ENCODE assay signal across 28 mouse cellular contexts in the genomic region with DNA sequence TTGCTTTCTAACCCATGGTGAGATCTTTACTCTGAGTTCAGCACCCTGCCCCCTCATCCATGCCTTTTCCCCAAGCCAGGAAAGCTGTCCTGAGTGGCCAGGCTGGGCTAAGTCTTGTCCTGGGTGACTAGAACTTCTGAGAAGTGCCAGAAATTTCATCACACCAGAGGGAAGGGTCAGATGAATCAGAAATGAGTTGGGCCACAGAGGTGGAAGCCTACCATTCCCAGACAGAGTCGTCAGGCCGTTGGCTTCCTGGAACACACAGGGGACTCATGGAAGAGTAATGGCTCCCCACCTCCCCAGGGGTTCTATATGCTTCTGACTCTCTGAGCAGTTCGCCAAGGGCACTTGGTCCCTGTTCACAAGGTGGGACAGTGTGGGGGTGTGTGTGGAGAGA. TPM values are rescaled to one million over a fixed set of nuclear protein-coding genes. Genes with fewer than 3 reads are reported as not detected.
DNase-seq lines count a peak whose midpoint lies in the region; ATAC-seq lines count a peak whose summit lies in the region.
"Had no signal": no experiment of that assay in that cellular context is flagged by ENCODE, and none has a peak within 500 bp of the region (broad histone marks: within the 10 kb centered on the region; RNA-seq: fewer than 3 reads in every experiment).

No protein-coding gene starts in this region.

- H3K4me1 ChIP-seq in heart, embryonic 13.5 days, result peaks cover 71% of the 10 kb centered on the region
- peaks cover 56% of the 10 kb centered on the region for H3K4me1 ChIP-seq in heart, embryonic 12.5 days (replicated peaks)
- peaks cover 29% of the 10 kb centered on the region for H3K4me1 ChIP-seq in limb, embryonic 12.5 days (replicated peaks)

- 53% methylated on average over 3 of the region's 3 CpGs for WGBS in heart, embryonic 13.5 days
- WGBS in heart, embryonic 12.5 days, result 59% methylated on average over 3 of the region's 3 CpGs
- 57% methylated on average over 3 of the region's 3 CpGs for WGBS in limb, embryonic 12.5 days

- no peak overlapping the region for H3K4me2 ChIP-seq in heart, embryonic 13.5 days
- H3K4me2 ChIP-seq in heart, embryonic 12.5 days, result no peak overlapping the region
- no peak overlapping the region for H3K4me2 ChIP-seq in limb, embryonic 12.5 days
- H3K4me2 ChIP-seq: embryonic facial prominence, embryonic 13.5 days; hindbrain, embryonic 15.5 days; limb, embryonic 13.5 days; liver, embryonic 11.5 days; midbrain, embryonic 12.5 days; neural tube, embryonic 13.5 days; stomach, embryonic 15.5 days had no signal

- no peaks in the 10 kb centered on the region for H3K9me3 ChIP-seq in heart, embryonic 13.5 days
- H3K9me3 ChIP-seq in heart, embryonic 12.5 days (replicated peaks), result no peaks in the 10 kb centered on the region
- H3K9me3 ChIP-seq in limb, embryonic 12.5 days, result no peaks in the 10 kb centered on the region
- H3K9me3 ChIP-seq: embryonic facial prominence, embryonic 13.5 days; hindbrain, embryonic 15.5 days; limb, embryonic 13.5 days; megakaryocyte, embryonic 14.5 days; midbrain, embryonic 12.5 days; neural tube, embryonic 13.5 days; stomach, embryonic 15.5 days had no signal

- no peak for ATAC-seq in heart, embryonic 13.5 days (ENCODE audit: extremely low read depth, insufficient number of reproducible peaks, low FRiP score, low TSS enrichment)
- no peak for ATAC-seq in heart, embryonic 12.5 days (ENCODE audit: insufficient number of reproducible peaks, low FRiP score)
- no peak for ATAC-seq in limb, embryonic 12.5 days (ENCODE audit: insufficient number of reproducible peaks, insufficient read depth, low FRiP score, low TSS enrichment, low read depth)
- ATAC-seq: CD4-positive, CD25-positive, alpha-beta regulatory T cell, adult 4 months; forebrain, embryonic 14.5 days; inflammation-experienced regulatory T-cells, adult 6 months had no signal

- no peaks in the 10 kb centered on the region for H3K36me3 ChIP-seq in heart, embryonic 13.5 days
- no peaks in the 10 kb centered on the region for H3K36me3 ChIP-seq in heart, embryonic 12.5 days
- H3K36me3 ChIP-seq in limb, embryonic 12.5 days, result no peaks in the 10 kb centered on the region
- H3K36me3 ChIP-seq: embryonic facial prominence, embryonic 13.5 days; hindbrain, embryonic 15.5 days; limb, embryonic 13.5 days; midbrain, embryonic 12.5 days; neural tube, embryonic 13.5 days; stomach, embryonic 15.5 days had no signal

- 0 out of 2 replicates have a peak, but pooled peaks cover 13% of the 10 kb centered on the region for H3K27me3 ChIP-seq in heart, embryonic 13.5 days (replicated peaks)
- 0 out of 2 replicates have a peak, but pooled peaks cover 4% of the 10 kb centered on the region for H3K27me3 ChIP-seq in heart, embryonic 12.5 days (replicated peaks)
- H3K27me3 ChIP-seq in limb, embryonic 12.5 days, result 0 out of 2 replicates have a peak, but pooled peaks cover 4% of the 10 kb centered on the region
- H3K27me3 ChIP-seq: embryonic facial prominence, embryonic 13.5 days; limb, embryonic 13.5 days; stomach, embryonic 15.5 days had no signal

- H3K27ac ChIP-seq in heart, embryonic 13.5 days (replicated peaks), result 0 out of 2 replicates have a peak overlapping the region, but pooled peaks have one; percentile 17
- H3K27ac ChIP-seq in heart, embryonic 12.5 days (ENCODE audit: poor library complexity, severe bottlenecking), result no peak overlapping the region
- H3K27ac ChIP-seq in limb, embryonic 12.5 days, result 0 out of 2 replicates have a peak overlapping the region, but pooled peaks have one; percentile 23
- H3K27ac ChIP-seq: embryonic facial prominence, embryonic 13.5 days; hindbrain, embryonic 15.5 days; limb, embryonic 13.5 days; midbrain, embryonic 12.5 days; neural tube, embryonic 13.5 days; stomach, embryonic 15.5 days had no signal

- peak; percentile 55 for DNase-seq in adrenal gland, adult 2 months
- no peak for DNase-seq in adrenal gland, postnatal 4 days (ENCODE audit: low spot score in 2 of 2)
- peak; percentile 75 for DNase-seq in adipocyte (ENCODE audit: low spot score)
- no peak for DNase-seq in spleen, adult 18-20 months
- DNase-seq in ovary, postnatal 14 days (ENCODE audit: low spot score), result no peak
- DNase-seq: cerebellum, adult 11 months; cerebellum, adult 9-10 months; cerebellum, postnatal 36 days; gastrocnemius, postnatal 25 days; kidney, adult 11 months; kidney, postnatal 14 days; lung, postnatal 4 days; thymus, postnatal 14 days had no signal

- H3K4me3 ChIP-seq in heart, embryonic 13.5 days, result no peak overlapping the region
- H3K4me3 ChIP-seq in heart, embryonic 12.5 days, result no peak overlapping the region
- no peak overlapping the region for H3K4me3 ChIP-seq in limb, embryonic 12.5 days (replicated peaks)
- H3K4me3 ChIP-seq: embryonic facial prominence, embryonic 13.5 days; hindbrain, embryonic 15.5 days; limb, embryonic 13.5 days; megakaryocyte, embryonic 14.5 days; midbrain, embryonic 12.5 days; neural tube, embryonic 13.5 days; stomach, embryonic 15.5 days had no signal

- no peak overlapping the region for H3K9ac ChIP-seq in heart, embryonic 13.5 days
- H3K9ac ChIP-seq in heart, embryonic 12.5 days, result no peak overlapping the region
- H3K9ac ChIP-seq in limb, embryonic 12.5 days (replicated peaks), result no peak overlapping the region
- H3K9ac ChIP-seq: embryonic facial prominence, embryonic 13.5 days; hindbrain, embryonic 15.5 days; limb, embryonic 13.5 days; midbrain, embryonic 12.5 days; neural tube, embryonic 13.5 days; stomach, embryonic 15.5 days had no signal

RNA-seq across cellular contexts. Expression of a gene that starts 4.8 kb away (rescaled TPM):
- 10 to 100 TPM in 1 of 2 experiments, 1 to 10 TPM in 1; 9.7 to 17.9 TPM for total RNA-seq in adrenal gland, adult 2 months (2021)
- 22.7 and 26.6 TPM in 2 replicates for polyA plus RNA-seq in adrenal gland, adult 2 months (2012; rRNA removed)
- 10 to 100 TPM; 71.7 to 73.5 TPM for total RNA-seq in adrenal gland, postnatal 4 days (2021)
- 173 and 181 TPM in 2 replicates for polyA plus RNA-seq in heart, embryonic 13.5 days (2015; fragmentation: Nextera tagmentation; extraction: Ambion mirVana)
- polyA plus RNA-seq in heart, embryonic 12.5 days (2016; fragmentation: Nextera tagmentation; extraction: Ambion mirVana), result 210 and 213 TPM in 2 replicates
- 126 and 129 TPM in 2 replicates for polyA plus RNA-seq in limb, embryonic 12.5 days (2016; fragmentation: Nextera tagmentation; extraction: Ambion mirVana)
- total RNA-seq: hematopoietic stem cell, adult 5-6 weeks had no signal

RNA-seq across cellular contexts. Expression of a gene that starts 51.0 kb away (rescaled TPM):
- total RNA-seq in adrenal gland, adult 2 months (2021), result 10 to 100 TPM in 1 of 2 experiments, 1 to 10 TPM in 1; 6.9 to 14.6 TPM
- polyA plus RNA-seq in adrenal gland, adult 2 months (2012; rRNA removed), result 8.1 and 11.8 TPM in 2 replicates
- total RNA-seq in adrenal gland, postnatal 4 days (2021), result 10 to 100 TPM; 12.9 to 17.8 TPM
- polyA plus RNA-seq in heart, embryonic 13.5 days (2015; fragmentation: Nextera tagmentation; extraction: Ambion mirVana), result 8.2 and 9.6 TPM in 2 replicates
- polyA plus RNA-seq in heart, embryonic 12.5 days (2016; fragmentation: Nextera tagmentation; extraction: Ambion mirVana), result 8.8 and 9.0 TPM in 2 replicates
- polyA plus RNA-seq in limb, embryonic 12.5 days (2016; fragmentation: Nextera tagmentation; extraction: Ambion mirVana), result 16.4 and 16.9 TPM in 2 replicates

Comparison
In these comparisons a context has a peak if more than half of its experiments do, and no peak if none do; other contexts are left out.
1. DNase-seq: peak in adrenal gland, adult 2 months (single experiment) and adipocyte (single experiment); none in adrenal gland, postnatal 4 days (0 of 2), spleen, adult 18-20 months (0 of 2) and ovary, postnatal 14 days (single experiment).